Mouse (Mus musculus) bone marrow macrophage, adult 2 months (primary cell): ENCODE measurements around the gene Rcan1. TPM values are rescaled to one million over a fixed set of nuclear protein-coding genes. Genes with fewer than 3 reads are reported as not detected.

Source experiments
- H3K27ac ChIP-seq: 2 replicates; pipeline ENCODE4 v1.5.1; 2012; ENCODE audit warnings: low read depth, low read length; ENCODE audit not compliant: insufficient read depth
- H3K4me1 ChIP-seq: 2 replicates; pipeline ENCODE4 v1.6.1; 2012; ENCODE audit warnings: low read length; ENCODE audit not compliant: control insufficient read depth, insufficient read depth
- H3K4me3 ChIP-seq: 2 replicates; pipeline ENCODE4 v1.5.1; 2012; ENCODE audit warnings: mild to moderate bottlenecking, low read length, moderate library complexity; ENCODE audit not compliant: insufficient read depth
- CTCF ChIP-seq: IDR thresholded peaks from 2 replicates; pipeline ENCODE4 v1.5.1; 2012; ENCODE audit warnings: low read depth, mild to moderate bottlenecking, low read length, moderate library complexity
- POLR2A ChIP-seq: IDR thresholded peaks from 2 replicates; pipeline ENCODE4 v1.6.1; 2012; ENCODE audit warnings: mild to moderate bottlenecking, low read depth, low read length, borderline replicate concordance
- polyA plus RNA-seq: library from polyadenylated mRNA; stranded (reverse); fragments of >200 nt; gene quantifications from 2 replicates; pipeline ENCODE4 v1.2.4, GENCODE M21; 2012; ENCODE audit not compliant: missing spikeins, insufficient read depth, insufficient read length

Gene Rcan1
- polyA plus RNA-seq, 1 experiment: 15.8 TPM

DNA sequence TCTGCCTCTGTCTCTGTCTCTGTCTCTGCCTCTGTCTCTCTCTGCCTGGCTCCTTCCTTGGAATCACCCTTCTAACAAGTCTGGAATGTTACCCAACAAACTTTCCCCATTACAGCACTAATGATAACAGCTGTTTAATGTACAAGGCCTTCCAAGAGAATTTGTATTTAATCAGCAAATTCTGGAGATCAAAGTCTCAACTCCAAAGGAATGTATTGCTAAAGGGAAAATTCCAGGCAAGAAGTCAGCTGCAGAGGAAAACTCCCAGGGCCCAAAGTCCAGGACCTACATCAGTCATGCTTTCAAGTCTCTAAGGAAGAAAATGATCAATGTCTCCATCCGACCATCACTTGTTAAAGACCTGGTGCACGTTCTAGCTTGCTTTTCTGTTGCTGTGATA, 62.8 kb downstream of the Rcan1 start:
- Histone ChIP-seq H3K27ac (no peak overlapping the region), H3K4me3 (no peak overlapping the region), H3K4me1 (peaks cover 13% of the 10 kb centered on the region)
- no peak for TF ChIP-seq CTCF
- TF ChIP-seq POLR2A: no peak

DNA sequence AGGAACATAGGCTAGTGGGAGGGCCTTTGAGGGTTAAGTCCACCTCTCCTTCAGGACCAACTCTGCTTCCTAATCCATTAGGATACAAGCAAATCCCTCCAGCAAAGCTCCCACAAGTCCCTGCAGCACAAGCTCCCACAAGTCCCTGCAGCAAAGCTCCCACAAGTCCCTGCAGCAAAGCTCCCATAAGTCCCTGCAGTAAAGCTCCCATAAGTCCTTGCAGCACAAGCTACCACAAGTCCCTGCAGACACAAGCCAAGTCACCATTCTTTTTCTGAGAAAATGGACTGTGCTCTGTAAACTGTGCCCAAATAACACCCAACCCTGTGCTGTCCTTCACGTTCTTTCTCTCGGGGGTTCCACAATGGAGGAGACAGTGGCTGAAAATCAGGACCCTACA, 66.5 kb downstream of the Rcan1 start:
- TF ChIP-seq POLR2A (no peak), CTCF (no peak)
- no peak overlapping the region for H3K4me3 ChIP-seq
- H3K4me1 ChIP-seq: peaks cover 10% of the 10 kb centered on the region
- no peak overlapping the region for H3K27ac ChIP-seq

DNA sequence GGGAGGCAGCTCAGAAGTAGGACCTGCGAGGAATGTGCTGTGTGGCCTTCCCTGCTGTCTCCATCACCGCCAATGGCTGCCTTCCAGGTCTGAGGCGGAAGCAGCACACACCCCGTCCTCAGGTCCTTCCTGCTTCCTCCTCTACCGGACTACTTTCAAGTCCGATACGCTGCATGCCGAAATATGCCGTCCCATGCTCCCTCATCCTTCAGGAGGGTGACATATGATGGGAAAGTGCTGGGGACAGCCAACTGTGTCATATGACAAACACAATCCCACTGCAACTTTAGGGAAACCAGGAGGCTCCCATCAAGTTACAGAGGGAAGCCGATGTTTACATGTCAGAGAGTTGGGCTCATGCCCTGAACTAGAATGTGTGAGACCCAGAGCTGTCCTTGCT, 67.6 kb downstream of the Rcan1 start:
- Histone ChIP-seq H3K27ac (no peak overlapping the region), H3K4me3 (no peak overlapping the region), H3K4me1 (peaks cover 17% of the 10 kb centered on the region)
- TF ChIP-seq CTCF (no peak), POLR2A (no peak)

DNA sequence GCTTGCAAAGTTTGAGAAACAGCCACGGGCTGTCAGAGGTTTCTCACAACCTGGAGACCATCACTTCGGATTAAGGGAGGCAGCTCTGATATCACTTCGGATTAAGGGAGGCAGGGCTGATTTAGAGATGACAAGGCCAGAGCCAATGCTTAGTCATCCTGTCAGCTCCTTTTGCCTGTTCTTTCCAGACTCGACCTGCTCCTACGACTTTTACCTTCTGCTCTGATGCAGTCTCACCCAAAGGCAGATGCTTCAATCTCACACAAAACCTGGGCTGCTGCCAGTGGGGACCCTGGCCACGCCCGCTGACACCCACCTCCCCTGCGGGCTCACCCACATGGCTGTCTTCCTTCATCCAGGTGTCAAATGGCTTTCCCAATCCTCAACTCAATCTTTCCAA, 68.5 kb downstream of the Rcan1 start:
- no peak for TF ChIP-seq CTCF
- no peak for TF ChIP-seq POLR2A
- peaks cover 21% of the 10 kb centered on the region for H3K4me1 ChIP-seq
- no peak overlapping the region for H3K27ac ChIP-seq
- H3K4me3 ChIP-seq: no peak overlapping the region

DNA sequence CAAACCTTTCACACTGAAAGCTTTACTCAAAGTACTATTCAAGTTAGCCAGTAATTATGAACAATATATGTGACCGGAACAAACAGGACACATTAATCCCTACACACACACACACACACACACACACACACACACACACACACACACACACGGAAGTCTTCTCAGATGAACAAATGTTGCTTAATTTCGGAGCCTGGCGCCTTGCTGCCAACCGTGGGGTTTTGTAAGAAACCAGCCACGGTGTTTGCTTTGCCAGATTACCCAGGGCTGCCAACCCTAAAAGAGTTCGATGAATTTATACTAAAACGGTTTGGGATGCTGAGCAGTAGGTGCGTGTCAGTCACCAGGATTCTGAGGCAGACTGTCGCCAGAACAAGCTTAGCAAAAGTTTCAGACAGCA, 69.5 kb downstream of the Rcan1 start:
- H3K27ac ChIP-seq: no peak overlapping the region
- no peak for TF ChIP-seq CTCF
- no peak for TF ChIP-seq POLR2A
- H3K4me3 ChIP-seq: no peak overlapping the region
- H3K4me1 ChIP-seq: peaks cover 21% of the 10 kb centered on the region

DNA sequence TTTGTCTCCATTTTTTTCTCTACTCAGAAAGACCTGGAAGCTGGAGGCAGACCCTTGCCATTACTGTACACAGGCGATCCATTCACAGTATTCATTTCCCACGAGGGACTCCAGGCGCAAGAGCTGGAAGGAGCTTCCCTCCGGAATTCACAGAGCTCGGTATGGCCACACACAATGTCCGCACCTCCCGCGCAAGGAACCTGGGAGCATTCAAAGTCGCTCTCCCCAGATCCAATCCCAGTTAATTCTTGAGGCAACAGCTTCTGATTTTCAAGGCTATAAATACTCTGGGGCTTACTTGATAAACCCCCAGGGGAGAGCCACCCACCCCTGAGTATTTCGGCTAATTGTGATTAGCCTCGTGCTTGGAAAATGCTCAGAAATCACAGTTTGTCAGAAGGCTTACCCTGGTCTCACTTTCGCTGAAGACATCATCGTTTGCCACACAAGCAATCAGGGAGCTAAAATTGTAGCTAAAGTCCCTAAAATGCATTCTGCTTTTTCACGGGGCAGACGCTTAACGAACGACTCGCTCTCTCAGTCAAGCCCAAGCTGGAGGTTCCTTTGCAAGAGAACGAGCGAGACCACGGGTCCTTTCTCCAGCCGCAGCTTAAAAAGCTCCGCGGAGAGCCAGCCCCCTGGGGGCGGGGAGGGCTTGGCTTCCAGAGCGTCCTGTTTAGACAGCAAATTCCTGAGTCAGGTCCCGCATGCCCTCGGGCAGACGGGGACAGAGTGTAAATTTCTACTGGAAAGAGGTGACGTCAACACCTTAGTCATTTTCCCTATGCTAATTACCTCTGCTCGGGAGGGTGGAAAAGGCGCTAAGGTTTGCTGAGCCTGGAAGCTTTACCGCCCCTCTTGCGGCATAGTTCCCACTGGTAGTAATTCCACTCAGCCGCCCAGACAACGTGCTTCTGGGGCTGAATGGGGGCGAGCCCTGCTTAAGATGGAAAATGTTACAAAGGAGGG, 70.9 kb downstream of the Rcan1 start:
- TF ChIP-seq POLR2A (no peak), CTCF (no peak)

DNA sequence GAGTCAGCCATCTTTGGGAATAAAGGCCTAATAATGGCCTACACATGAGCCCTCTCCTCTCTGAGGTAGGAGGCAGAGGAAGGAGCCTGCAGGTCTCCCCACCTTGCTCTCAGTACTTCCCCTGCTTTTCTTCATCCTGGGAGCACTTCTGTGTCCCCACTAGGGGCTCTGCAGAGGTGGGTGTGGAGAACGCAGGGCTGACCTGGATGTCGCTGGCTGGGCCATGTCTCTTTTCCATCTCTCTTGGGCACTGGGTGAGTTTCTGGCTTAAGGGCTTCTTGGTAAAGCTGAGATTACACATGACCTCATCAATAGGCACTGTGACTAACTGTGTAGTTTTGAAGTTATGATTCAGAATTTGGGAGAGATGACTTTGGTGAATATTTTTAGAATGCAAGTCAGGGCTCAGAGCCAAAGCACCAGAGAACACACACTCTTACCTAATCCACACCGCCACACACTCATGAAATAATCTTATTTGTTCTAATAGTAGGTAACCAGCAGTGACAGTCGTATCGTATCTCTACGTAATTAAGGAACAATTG, 72.0 kb downstream of the Rcan1 start:
- Histone ChIP-seq H3K4me1 (peaks cover 21% of the 10 kb centered on the region), H3K27ac (no peak overlapping the region), H3K4me3 (no peak overlapping the region)
- TF ChIP-seq CTCF: no peak
- no peak for TF ChIP-seq POLR2A

More for the DNA sequence above, 70.9 kb downstream of the Rcan1 start:
- Histone ChIP-seq H3K4me3 (peak overlapping the region; percentile 57), H3K27ac (no peak overlapping the region), H3K4me1 (peaks cover 21% of the 10 kb centered on the region)

DNA sequence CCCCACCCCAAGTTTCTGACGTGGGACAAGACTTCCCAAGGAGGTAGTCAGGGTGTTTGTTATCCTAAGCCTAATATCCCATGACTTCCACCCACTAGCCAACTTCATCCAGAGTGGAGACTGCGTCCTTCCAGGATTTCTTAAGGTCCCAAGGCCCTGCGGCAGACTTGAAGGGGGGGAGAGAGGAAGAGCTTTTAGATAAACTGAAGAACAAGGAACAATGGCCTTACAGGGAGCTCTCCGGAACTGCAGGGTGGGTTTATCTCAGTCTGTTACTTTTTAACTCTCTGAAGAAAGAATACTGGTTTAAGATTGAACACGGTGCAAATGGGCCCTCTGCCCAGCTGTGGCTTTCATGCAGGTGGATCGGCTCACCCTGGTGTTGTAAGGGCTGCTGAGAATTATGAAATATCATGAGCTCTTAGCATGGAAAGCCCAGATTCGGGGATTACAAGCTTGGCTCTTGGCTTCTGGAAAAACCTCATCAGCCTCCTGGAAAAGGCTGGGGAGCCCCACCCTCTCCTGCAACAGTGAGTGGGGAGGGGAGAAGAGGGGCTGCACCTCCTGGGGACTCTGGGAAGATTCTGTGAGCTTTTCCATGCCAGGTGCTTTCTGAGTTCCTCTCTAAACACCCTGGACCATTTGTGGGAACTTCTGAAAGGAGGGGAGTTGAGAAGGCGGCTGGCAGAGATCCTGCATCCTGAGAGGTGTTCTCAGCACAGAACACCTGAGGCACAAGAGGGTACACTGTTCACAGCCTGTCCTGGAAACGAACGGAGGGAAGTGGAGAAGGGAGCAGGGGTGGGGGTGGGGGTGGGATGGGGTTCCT, 72.7 kb downstream of the Rcan1 start:
- H3K4me3 ChIP-seq: no peak overlapping the region
- peaks cover 21% of the 10 kb centered on the region for H3K4me1 ChIP-seq
- TF ChIP-seq CTCF (no peak), POLR2A (no peak)
- H3K27ac ChIP-seq: no peak overlapping the region

DNA sequence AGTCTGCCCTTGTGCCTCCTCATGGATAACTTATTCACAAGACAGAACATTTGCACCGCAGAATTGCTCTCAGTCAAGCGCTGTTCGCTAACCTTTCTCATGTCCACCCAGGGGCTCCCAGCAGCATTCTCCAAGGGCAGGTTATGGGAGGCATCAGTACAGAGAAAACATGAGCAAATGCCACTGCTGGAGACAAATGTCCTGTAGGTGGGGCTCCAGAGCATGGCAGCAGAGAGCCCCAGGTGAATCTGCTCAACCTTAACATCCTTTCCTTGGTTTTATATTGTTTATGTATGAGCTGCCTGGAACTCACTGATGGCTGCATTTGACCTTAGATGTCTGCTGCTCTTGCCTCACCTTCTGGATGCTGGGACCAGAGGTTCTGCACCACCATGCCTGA, 76.9 kb downstream of the Rcan1 start:
- no peak overlapping the region for H3K4me3 ChIP-seq
- H3K4me1 ChIP-seq: peaks cover 10% of the 10 kb centered on the region
- no peak overlapping the region for H3K27ac ChIP-seq
- no peak for TF ChIP-seq POLR2A
- TF ChIP-seq CTCF: no peak
